Mouse (Mus musculus) embryonic facial prominence, embryonic 11.5 days (tissue): ENCODE measurements around the gene Ptgfrn. TPM values are rescaled to one million over a fixed set of nuclear protein-coding genes. Genes with fewer than 3 reads are reported as not detected.

Experiments used
- ATAC-seq: fragments of 200-750 bp; cut with Nextera tagmentation; replicated peaks from 2 replicates; pipeline ENCODE4 v1.8.0; 2017; ENCODE audit warnings: low read depth; ENCODE audit not compliant: insufficient number of reproducible peaks, low FRiP score, low TSS enrichment
- DNase-seq: peaks from one replicate; pipeline ENCODE4 v3.0.0-alpha.2; 2015; ENCODE audit warnings: low spot score
- H3K27ac ChIP-seq: fragments of 300-500 bp; sonication (generic); replicated peaks from 2 replicates; pipeline ENCODE4 v1.5.1; 2014; ENCODE audit warnings: mild to moderate bottlenecking, low read depth, low read length, control low read depth
- H3K27me3 ChIP-seq: fragments of 300-500 bp; sonication (generic); 2 replicates; pipeline ENCODE4 v1.6.1; 2014; ENCODE audit warnings: mild to moderate bottlenecking, low read length, moderate library complexity, mixed read lengths; ENCODE audit not compliant: control insufficient read depth, insufficient read depth
- H3K36me3 ChIP-seq: fragments of 300-500 bp; sonication (generic); replicated peaks from 2 replicates; pipeline ENCODE4 v1.6.1; 2014; ENCODE audit warnings: low read depth, mild to moderate bottlenecking, low read length, moderate library complexity, mixed read lengths; ENCODE audit not compliant: control insufficient read depth, insufficient read depth
- H3K4me1 ChIP-seq: fragments of 300-500 bp; sonication (generic); 2 replicates; pipeline ENCODE4 v1.6.1; 2014; ENCODE audit warnings: low read length, mixed read lengths; ENCODE audit not compliant: control insufficient read depth, insufficient read depth
- H3K4me2 ChIP-seq: fragments of 300-500 bp; sonication (generic); 2 replicates; pipeline ENCODE4 v1.6.1; 2014; ENCODE audit warnings: low read depth, mild to moderate bottlenecking, control low read depth, low read length, moderate library complexity
- H3K4me3 ChIP-seq: fragments of 300-500 bp; sonication (generic); 2 replicates; pipeline ENCODE4 v1.5.1; 2014; ENCODE audit warnings: low read depth, low read length, control low read depth
- H3K9ac ChIP-seq: fragments of 300-500 bp; sonication (generic); replicated peaks from 2 replicates; pipeline ENCODE4 v1.6.1; 2014; ENCODE audit warnings: mild to moderate bottlenecking, control low read depth, low read length
- H3K9me3 ChIP-seq: fragments of 300-500 bp; sonication (generic); replicated peaks from 2 replicates; pipeline ENCODE4 v1.6.1; 2016; ENCODE audit warnings: mild to moderate bottlenecking, low read length, inconsistent platforms, mixed read lengths; ENCODE audit not compliant: control insufficient read depth
- WGBS: fragments of 180-500 bp; shearing (Covaris S2); extraction: QIAGEN DNeasy Blood & Tissue Kit; methylation state at CpG from one replicate; pipeline ENCODE4 v1.1.7; 2014; 5-methylcytosine and 5-hydroxymethylcytosine counted together
- polyA plus RNA-seq: library from polyadenylated mRNA; unstranded; fragments of >200 nt; fragmentation: Nextera tagmentation; extraction: Ambion mirVana; gene quantifications from 2 replicates; pipeline ENCODE4 v1.2.1, GENCODE M21; 2014

The Ptgfrn gene
- polyA plus RNA-seq, 1 experiment from 2014 or later = 6.5 TPM

GRCm38 (mm10) chr3:101095761-101096449 lies 14.2 kb downstream of the Ptgfrn start:
- no peak overlapping the region for H3K4me2 ChIP-seq
- no peak for ATAC-seq
- no peak overlapping the region for H3K4me3 ChIP-seq
- no peaks in the 10 kb centered on the region for H3K36me3 ChIP-seq
- no peak overlapping the region for H3K27ac ChIP-seq
- H3K4me1 ChIP-seq = no peaks in the 10 kb centered on the region
- no peak for DNase-seq
- no peak overlapping the region for H3K9ac ChIP-seq
- no peaks in the 10 kb centered on the region for H3K9me3 ChIP-seq
- WGBS = 91% methylated on average over 5 of the region's 5 CpGs
- no peaks in the 10 kb centered on the region for H3K27me3 ChIP-seq

GRCm38 (mm10) chr3:101092202-101092601 lies 17.9 kb downstream of the Ptgfrn start:
- Histone ChIP-seq H3K4me1 (no peaks in the 10 kb centered on the region), H3K36me3 (no peaks in the 10 kb centered on the region), H3K27ac (no peak overlapping the region), H3K4me2 (no peak overlapping the region), H3K9ac (no peak overlapping the region), H3K4me3 (no peak overlapping the region), H3K27me3 (no peaks in the 10 kb centered on the region), H3K9me3 (no peaks in the 10 kb centered on the region)
- WGBS = 73% methylated on average over 13 of the region's 13 CpGs
- no peak for ATAC-seq
- DNase-seq = no peak

GRCm38 (mm10) chr3:101086584-101087445 lies 23.3 kb downstream of the Ptgfrn start:
- Histone ChIP-seq H3K36me3 (no peaks in the 10 kb centered on the region), H3K27me3 (no peaks in the 10 kb centered on the region), H3K9ac (no peak overlapping the region), H3K4me2 (no peak overlapping the region), H3K9me3 (no peaks in the 10 kb centered on the region), H3K27ac (no peak overlapping the region), H3K4me3 (no peak overlapping the region), H3K4me1 (no peaks in the 10 kb centered on the region)
- DNase-seq = no peak
- WGBS = 79% methylated on average over 7 of the region's 7 CpGs
- ATAC-seq = no peak

- DNase-seq (no peak), ATAC-seq (no peak)
- H3K4me2 ChIP-seq = no peak overlapping the region
- H3K4me1 ChIP-seq = no peaks in the 10 kb centered on the region
- H3K36me3 ChIP-seq = peaks cover 4% of the 10 kb centered on the region; the same call in 1 of the 2 replicates
- H3K27me3 ChIP-seq = no peaks in the 10 kb centered on the region
- 89% methylated on average over 4 of the region's 4 CpGs for WGBS
- no peak overlapping the region for H3K4me3 ChIP-seq
- no peak overlapping the region for H3K27ac ChIP-seq
- no peak overlapping the region for H3K9ac ChIP-seq
- no peaks in the 10 kb centered on the region for H3K9me3 ChIP-seq
Observed at GRCm38 (mm10) chr3:101080925-101081324, 29.2 kb downstream of the Ptgfrn start.

- Histone ChIP-seq H3K4me1 (no peaks in the 10 kb centered on the region), H3K9ac (no peak overlapping the region), H3K27ac (no peak overlapping the region), H3K36me3 (peaks cover 6% of the 10 kb centered on the region; the same call in 1 of the 2 replicates), H3K9me3 (no peaks in the 10 kb centered on the region), H3K4me2 (no peak overlapping the region), H3K27me3 (no peaks in the 10 kb centered on the region), H3K4me3 (no peak overlapping the region)
- ATAC-seq (no peak), DNase-seq (no peak)
- WGBS = 95% methylated on average over 1 of the region's 1 CpGs
Observed at GRCm38 (mm10) chr3:101078344-101078743, 31.7 kb downstream of the Ptgfrn start.

GRCm38 (mm10) chr3:101077710-101078100 lies 32.4 kb downstream of the Ptgfrn start:
- no peak overlapping the region for H3K27ac ChIP-seq
- no peak overlapping the region for H3K4me3 ChIP-seq
- no peak overlapping the region for H3K9ac ChIP-seq
- ATAC-seq (no peak), DNase-seq (no peak)
- no peaks in the 10 kb centered on the region for H3K27me3 ChIP-seq
- H3K9me3 ChIP-seq = no peaks in the 10 kb centered on the region
- 94% methylated on average over 6 of the region's 6 CpGs for WGBS
- peaks cover 6% of the 10 kb centered on the region; the same call in 1 of the 2 replicates for H3K36me3 ChIP-seq
- no peak overlapping the region for H3K4me2 ChIP-seq
- no peaks in the 10 kb centered on the region for H3K4me1 ChIP-seq

GRCm38 (mm10) chr3:101076966-101077709 lies 32.9 kb downstream of the Ptgfrn start:
- WGBS = 95% methylated on average over 25 of the region's 25 CpGs
- no peak for ATAC-seq

More at GRCm38 (mm10) chr3:101076966-101077709, 32.9 kb downstream of the Ptgfrn start:
- H3K4me2 ChIP-seq = no peak overlapping the region
- no peaks in the 10 kb centered on the region for H3K4me1 ChIP-seq
- H3K9me3 ChIP-seq = no peaks in the 10 kb centered on the region
- no peak overlapping the region for H3K4me3 ChIP-seq
- H3K27me3 ChIP-seq = no peaks in the 10 kb centered on the region
- H3K27ac ChIP-seq = no peak overlapping the region
- H3K9ac ChIP-seq = no peak overlapping the region
- H3K36me3 ChIP-seq = peaks cover 6% of the 10 kb centered on the region; the same call in 1 of the 2 replicates
- no peak for DNase-seq
